Mouse (Mus musculus) liver, embryonic 13.5 days (tissue): ENCODE results near the gene Ngf. TPM values are rescaled to one million over a fixed set of nuclear protein-coding genes. Genes with fewer than 3 reads are reported as not detected.

Source experiments
- ATAC-seq: fragments of 200-750 bp; cut with Nextera tagmentation; 2 replicates; pipeline ENCODE4 v1.8.0; 2017; ENCODE audit warnings: low read depth, mild to moderate bottlenecking, moderate number of reproducible peaks, moderate library complexity
- DNase-seq: peaks from one replicate; pipeline ENCODE4 v3.0.0; 2022
- H3K27ac ChIP-seq: fragments of 300-500 bp; sonication (generic); 2 replicates; pipeline ENCODE4 v1.5.1; 2015; ENCODE audit warnings: moderate library complexity, mild to moderate bottlenecking, inconsistent platforms
- H3K27me3 ChIP-seq: fragments of 300-500 bp; sonication (generic); 2 replicates; pipeline ENCODE4 v1.6.1; 2015; ENCODE audit warnings: mild to moderate bottlenecking, inconsistent platforms
- H3K36me3 ChIP-seq: fragments of 300-500 bp; sonication (generic); 2 replicates; pipeline ENCODE4 v1.6.1; 2015; ENCODE audit warnings: mild to moderate bottlenecking, inconsistent platforms
- H3K4me1 ChIP-seq: fragments of 300-500 bp; sonication (generic); replicated peaks from 2 replicates; pipeline ENCODE4 v1.6.1; 2015; ENCODE audit warnings: inconsistent platforms
- H3K4me2 ChIP-seq: fragments of 300-500 bp; sonication (generic); 2 replicates; pipeline ENCODE4 v1.6.1; 2015; ENCODE audit warnings: inconsistent platforms, mild to moderate bottlenecking, moderate library complexity
- H3K4me3 ChIP-seq: fragments of 300-500 bp; sonication (generic); replicated peaks from 2 replicates; pipeline ENCODE4 v1.5.1; 2015; ENCODE audit warnings: mild to moderate bottlenecking, inconsistent platforms
- H3K9ac ChIP-seq: fragments of 300-500 bp; sonication (generic); 2 replicates; pipeline ENCODE4 v1.6.1; 2015; ENCODE audit warnings: mild to moderate bottlenecking, inconsistent platforms
- H3K9me3 ChIP-seq: fragments of 300-500 bp; sonication (generic); replicated peaks from 2 replicates; pipeline ENCODE4 v1.6.1; 2016; ENCODE audit warnings: inconsistent platforms
- WGBS: fragments of 180-500 bp; shearing (Covaris S2); methylation state at CpG from one replicate; pipeline ENCODE4 v1.1.7; 2015; ENCODE audit not compliant: insufficient replicate concordance; 5-methylcytosine and 5-hydroxymethylcytosine counted together
- polyA plus RNA-seq: library from polyadenylated mRNA; unstranded; fragments of >200 nt; fragmentation: Nextera tagmentation; extraction: Ambion mirVana; gene quantifications from 2 replicates; pipeline ENCODE4 v1.2.1, GENCODE M21; 2015

Ngf gene
- polyA plus RNA-seq, 1 experiment from 2014 or later = 0.17 TPM

DNA sequence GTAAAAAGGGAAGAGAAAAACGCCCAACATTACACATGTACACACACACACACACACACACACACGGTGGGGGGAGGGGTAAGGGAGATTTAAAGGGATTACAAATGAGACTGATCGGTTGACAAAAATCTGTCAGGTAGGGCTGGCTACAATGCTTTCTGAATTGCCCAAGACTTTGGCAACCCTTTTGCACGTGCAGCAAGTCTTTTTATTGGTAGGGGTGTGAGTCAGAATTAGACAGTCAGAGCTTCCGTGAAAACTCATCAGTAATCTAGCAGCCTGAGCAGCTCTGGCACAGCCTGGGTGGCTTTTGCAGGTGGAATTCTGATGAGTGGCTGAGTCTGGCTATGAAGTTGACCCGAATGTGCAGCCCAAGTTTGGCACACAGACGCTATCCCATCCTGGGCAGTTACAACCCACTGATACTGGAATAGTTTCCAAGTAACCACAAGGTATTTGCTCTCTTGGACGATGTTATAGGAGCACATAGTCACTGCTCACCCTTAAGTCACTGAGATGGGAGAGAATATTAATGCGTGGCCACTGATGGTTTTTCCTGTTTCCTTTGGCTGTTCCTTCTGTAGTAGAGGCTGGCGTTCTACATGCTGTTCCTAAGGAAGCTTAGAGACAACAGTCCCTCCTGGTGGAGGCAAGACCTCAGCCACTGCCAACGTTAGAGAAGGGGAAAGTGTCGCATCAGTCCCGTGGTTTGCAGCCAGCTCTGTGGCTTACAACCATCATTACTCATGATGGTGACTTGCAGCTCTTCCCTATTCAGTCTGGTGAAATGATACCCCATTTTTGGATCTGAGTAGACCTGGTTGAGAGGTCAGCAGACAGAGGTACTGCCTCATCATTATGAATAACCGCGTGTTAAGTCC, 4.8 kb downstream of the Ngf start:
- Histone ChIP-seq H3K9ac (no peak overlapping the region), H3K27ac (no peak overlapping the region), H3K27me3 (peaks cover 26% of the 10 kb centered on the region), H3K4me1 (no peaks in the 10 kb centered on the region), H3K4me3 (no peak overlapping the region), H3K9me3 (no peaks in the 10 kb centered on the region), H3K36me3 (no peaks in the 10 kb centered on the region), H3K4me2 (no peak overlapping the region)
- DNase-seq (no peak), ATAC-seq (no peak)
- WGBS = 50% methylated on average over 15 of the region's 15 CpGs

DNA sequence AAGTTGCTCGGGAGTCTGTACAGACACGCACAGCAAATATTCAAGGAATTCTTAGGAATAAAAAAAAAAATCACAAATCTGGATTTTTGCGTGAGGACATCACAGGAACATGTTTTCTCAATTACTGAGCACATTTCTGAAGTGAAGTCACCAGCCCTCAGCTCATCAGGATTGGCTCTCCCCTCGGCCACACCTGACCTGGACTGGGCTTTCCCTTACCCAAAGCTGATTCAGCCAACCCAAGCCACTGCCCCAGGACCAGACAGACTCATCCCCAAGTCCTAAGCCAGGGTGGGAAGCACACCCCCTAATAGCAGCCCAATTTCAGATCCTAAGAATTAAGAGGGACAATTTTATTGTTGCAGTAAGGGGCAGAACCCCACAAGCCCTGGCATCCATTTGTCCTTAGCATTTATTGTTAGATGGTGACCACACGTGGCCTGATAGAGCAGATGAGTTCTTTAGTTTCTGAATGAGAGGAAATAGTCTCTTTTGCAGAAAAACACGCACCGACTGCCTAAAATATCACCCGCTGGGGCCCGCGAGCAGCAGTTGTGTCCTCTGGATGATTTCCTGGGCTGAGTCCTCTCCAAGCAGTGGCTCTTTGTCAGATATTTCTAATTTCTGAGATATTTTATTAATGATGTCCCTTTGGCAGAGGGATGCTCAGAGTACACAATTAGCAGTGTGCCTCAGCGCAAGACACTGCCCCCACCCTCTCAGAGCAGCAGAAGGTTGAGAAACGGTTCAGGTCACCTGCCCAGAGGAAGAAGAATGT, 8.4 kb downstream of the Ngf start:
- no peak overlapping the region for H3K9ac ChIP-seq
- no peaks in the 10 kb centered on the region for H3K27me3 ChIP-seq
- no peak overlapping the region for H3K4me3 ChIP-seq
- H3K4me1 ChIP-seq = no peaks in the 10 kb centered on the region
- no peak for DNase-seq
- WGBS = 62% methylated on average over 12 of the region's 12 CpGs
- no peak for ATAC-seq
- H3K4me2 ChIP-seq = no peak overlapping the region
- H3K9me3 ChIP-seq = no peaks in the 10 kb centered on the region
- H3K27ac ChIP-seq = no peak overlapping the region
- no peaks in the 10 kb centered on the region for H3K36me3 ChIP-seq

DNA sequence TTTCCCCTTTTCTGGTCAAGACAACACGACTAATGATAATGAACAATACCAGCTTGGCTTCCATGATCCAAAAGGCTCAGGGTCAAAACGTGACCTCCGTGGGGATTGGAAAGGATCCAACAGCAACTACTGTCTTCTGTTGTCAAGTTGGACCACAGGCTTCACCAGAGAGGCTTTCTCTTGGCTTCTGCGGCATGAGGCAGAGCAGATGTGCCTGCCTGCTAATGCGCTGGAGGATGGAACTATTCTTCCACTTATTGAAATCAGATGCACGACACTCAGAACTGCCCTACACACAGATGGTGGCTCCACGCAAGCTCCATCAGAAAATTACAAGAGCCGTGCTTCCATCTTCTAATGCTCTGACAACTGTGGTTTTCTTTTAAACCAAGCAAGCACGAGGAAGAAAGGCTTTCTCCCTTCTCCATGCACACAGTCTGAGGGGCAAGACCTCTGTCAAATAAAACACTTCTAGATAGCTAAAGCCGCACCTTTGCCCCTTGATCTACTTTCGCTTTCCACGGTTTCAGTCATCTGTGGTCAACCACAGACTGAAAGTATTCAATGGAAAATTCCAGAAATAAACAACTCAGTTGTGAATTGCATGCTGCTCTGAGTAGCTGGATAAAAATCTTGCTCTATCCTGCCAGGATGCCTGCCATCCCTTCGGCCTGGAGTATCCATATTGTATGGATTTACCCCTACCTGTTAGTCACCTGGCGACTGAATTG, 20.8 kb downstream of the Ngf start:
- Histone ChIP-seq H3K9me3 (no peaks in the 10 kb centered on the region), H3K36me3 (no peaks in the 10 kb centered on the region), H3K4me2 (no peak overlapping the region), H3K4me3 (no peak overlapping the region), H3K27ac (no peak overlapping the region), H3K27me3 (no peaks in the 10 kb centered on the region), H3K4me1 (no peaks in the 10 kb centered on the region), H3K9ac (no peak overlapping the region)
- WGBS = 58% methylated on average over 14 of the region's 14 CpGs
- ATAC-seq (no peak), DNase-seq (no peak)

DNA sequence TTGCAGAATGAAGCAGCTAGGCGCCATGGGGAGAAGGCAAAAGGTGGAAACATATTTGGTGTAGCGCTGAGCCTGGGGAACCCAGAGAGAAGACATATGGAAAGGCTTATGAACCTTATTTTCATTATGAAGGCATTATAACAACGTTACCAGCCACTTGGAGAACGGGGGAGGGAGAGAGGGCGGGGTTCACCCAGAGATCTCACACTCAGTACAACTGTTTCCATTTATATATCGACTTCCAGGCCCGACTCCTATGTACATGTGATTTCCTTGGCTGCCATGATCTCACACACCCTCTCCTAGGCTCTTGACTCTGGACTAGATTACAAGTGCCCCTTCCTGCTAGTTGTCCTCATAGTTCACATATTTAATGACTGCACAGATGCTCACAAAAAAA, 28.4 kb downstream of the Ngf start:
- no peaks in the 10 kb centered on the region for H3K36me3 ChIP-seq
- no peaks in the 10 kb centered on the region for H3K27me3 ChIP-seq
- no peak overlapping the region for H3K4me2 ChIP-seq
- no peaks in the 10 kb centered on the region for H3K4me1 ChIP-seq
- 66% methylated on average over 7 of the region's 7 CpGs for WGBS
- no peak overlapping the region for H3K9ac ChIP-seq
- DNase-seq = no peak
- no peak overlapping the region for H3K27ac ChIP-seq
- H3K4me3 ChIP-seq = no peak overlapping the region
- no peaks in the 10 kb centered on the region for H3K9me3 ChIP-seq
- ATAC-seq = no peak

DNA sequence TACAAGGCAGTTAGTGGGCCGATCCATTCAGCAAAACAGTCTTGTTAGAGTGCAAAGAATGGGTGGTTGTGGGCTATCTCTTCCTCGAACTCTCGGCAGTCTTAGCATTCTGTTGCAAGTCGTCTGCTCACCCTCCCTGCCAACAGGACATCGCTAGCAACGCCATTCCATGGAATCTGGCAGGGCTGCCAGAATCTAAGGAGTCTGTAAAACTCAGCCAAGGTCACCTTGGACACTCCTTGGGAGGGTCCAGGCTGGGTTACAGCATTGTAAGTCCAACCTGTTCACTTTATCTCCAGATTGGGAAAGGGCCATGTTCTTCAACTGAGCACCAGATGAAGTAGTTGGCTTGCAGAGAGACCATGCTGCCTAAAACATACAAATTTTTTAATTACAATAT, 29.2 kb downstream of the Ngf start:
- Histone ChIP-seq H3K36me3 (no peaks in the 10 kb centered on the region), H3K27me3 (no peaks in the 10 kb centered on the region), H3K27ac (no peak overlapping the region), H3K9ac (no peak overlapping the region), H3K4me2 (no peak overlapping the region), H3K4me3 (no peak overlapping the region), H3K4me1 (no peaks in the 10 kb centered on the region), H3K9me3 (no peaks in the 10 kb centered on the region)
- DNase-seq (no peak), ATAC-seq (no peak)
- whole genome bisulfite sequencing = 59% methylated on average over 6 of the region's 6 CpGs

DNA sequence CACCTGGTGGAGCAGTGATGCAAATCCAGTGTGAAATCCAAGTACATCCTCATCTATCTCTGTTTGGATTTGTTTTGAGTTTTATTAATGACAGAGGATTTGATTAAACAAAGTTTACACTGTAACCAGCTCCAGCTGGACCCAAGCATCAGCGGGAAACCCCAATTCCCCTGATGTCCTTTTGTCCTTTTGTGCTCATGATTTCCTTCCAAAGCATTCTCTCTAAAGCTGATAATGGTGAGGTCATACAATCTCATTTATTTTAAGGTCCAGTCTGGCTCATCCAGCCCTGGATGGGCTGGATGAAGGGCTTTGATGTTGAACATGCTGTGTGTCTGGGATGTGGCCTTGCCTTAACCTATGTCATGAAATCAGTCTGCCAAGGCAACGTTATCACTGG, 30.3 kb downstream of the Ngf start:
- no peaks in the 10 kb centered on the region for H3K4me1 ChIP-seq
- WGBS = 58% methylated on average over 2 of the region's 2 CpGs
- H3K27ac ChIP-seq = no peak overlapping the region
- DNase-seq (no peak), ATAC-seq (no peak)
- no peaks in the 10 kb centered on the region for H3K27me3 ChIP-seq
- no peaks in the 10 kb centered on the region for H3K9me3 ChIP-seq
- no peak overlapping the region for H3K9ac ChIP-seq
- H3K36me3 ChIP-seq = no peaks in the 10 kb centered on the region
- H3K4me2 ChIP-seq = no peak overlapping the region
- H3K4me3 ChIP-seq = no peak overlapping the region

DNA sequence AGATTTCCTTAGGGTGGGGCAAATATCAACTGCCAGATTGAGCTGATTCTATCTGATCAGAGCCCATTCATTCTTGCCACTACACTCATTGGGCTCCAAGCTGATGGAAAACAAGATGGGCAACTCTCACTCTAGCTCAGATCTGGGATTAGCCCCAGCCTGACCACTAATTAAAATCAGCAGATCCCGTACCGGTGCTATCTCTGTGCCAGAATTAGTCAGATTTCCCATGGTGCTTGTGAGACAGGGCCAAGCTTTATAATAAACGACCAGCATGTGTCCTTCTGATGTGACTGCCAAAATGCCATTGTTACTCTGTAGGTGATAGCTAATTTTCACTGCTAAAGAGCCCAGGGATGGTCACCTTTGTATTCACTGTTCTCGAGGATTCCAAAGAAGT, 31.5 kb downstream of the Ngf start:
- no peaks in the 10 kb centered on the region for H3K9me3 ChIP-seq
- 57% methylated on average over 4 of the region's 4 CpGs for WGBS
- H3K4me2 ChIP-seq = no peak overlapping the region
- H3K36me3 ChIP-seq = no peaks in the 10 kb centered on the region
- H3K4me1 ChIP-seq = no peaks in the 10 kb centered on the region
- no peak overlapping the region for H3K9ac ChIP-seq
- no peak overlapping the region for H3K27ac ChIP-seq
- ATAC-seq (no peak), DNase-seq (no peak)
- no peak overlapping the region for H3K4me3 ChIP-seq
- no peaks in the 10 kb centered on the region for H3K27me3 ChIP-seq

DNA sequence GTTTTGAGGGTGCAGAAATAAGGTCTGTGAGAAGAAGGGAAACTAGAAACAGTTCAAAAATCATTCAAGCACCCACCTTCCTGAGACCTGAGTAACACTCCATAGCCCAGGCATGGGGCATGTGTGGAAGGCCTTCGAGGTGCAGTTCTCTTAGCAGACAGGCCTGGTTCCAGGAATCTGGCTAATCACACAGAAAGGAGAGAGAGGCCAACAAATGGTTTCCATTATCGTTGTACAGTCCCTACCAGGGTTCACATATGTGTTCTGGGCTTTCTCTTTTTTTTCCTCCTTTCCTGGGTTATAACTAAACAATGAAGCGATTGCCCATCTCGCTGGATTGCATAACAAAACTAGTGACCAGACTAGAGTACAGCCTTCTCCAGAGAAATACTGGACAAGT, 35.4 kb downstream of the Ngf start:
- no peaks in the 10 kb centered on the region for H3K9me3 ChIP-seq
- H3K27ac ChIP-seq = no peak overlapping the region
- ATAC-seq = no peak
- WGBS = 71% methylated on average over 4 of the region's 4 CpGs
- no peaks in the 10 kb centered on the region for H3K4me1 ChIP-seq
- H3K4me3 ChIP-seq = no peak overlapping the region
- no peaks in the 10 kb centered on the region for H3K27me3 ChIP-seq
- no peak for DNase-seq
- no peak overlapping the region for H3K4me2 ChIP-seq
- no peak overlapping the region for H3K9ac ChIP-seq
- no peaks in the 10 kb centered on the region for H3K36me3 ChIP-seq

DNA sequence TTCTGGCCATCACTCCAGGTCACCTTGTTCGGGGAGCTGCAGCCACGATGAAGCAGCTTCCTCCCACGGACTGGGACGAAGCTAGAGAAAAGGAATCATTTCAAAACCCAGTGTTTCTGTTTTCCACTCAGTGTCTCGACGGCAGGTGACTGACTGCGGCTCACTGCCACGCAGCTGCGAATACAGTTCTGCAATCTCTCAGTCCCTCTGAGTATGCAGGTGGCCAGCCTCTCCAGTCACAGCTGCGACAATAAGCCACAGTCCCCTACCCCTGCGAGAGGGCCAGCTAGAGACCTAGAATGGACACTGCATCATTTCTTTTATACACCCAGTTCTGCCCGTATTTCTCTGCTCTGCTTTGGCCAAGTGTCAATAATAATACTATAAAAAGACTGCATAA, 36.3 kb downstream of the Ngf start:
- WGBS = 62% methylated on average over 12 of the region's 12 CpGs
- H3K27ac ChIP-seq = no peak overlapping the region
- no peak overlapping the region for H3K9ac ChIP-seq
- H3K36me3 ChIP-seq = no peaks in the 10 kb centered on the region
- H3K27me3 ChIP-seq = no peaks in the 10 kb centered on the region
- ATAC-seq (no peak), DNase-seq (no peak)
- H3K4me1 ChIP-seq = no peaks in the 10 kb centered on the region
- H3K4me3 ChIP-seq = no peak overlapping the region
- no peaks in the 10 kb centered on the region for H3K9me3 ChIP-seq
- H3K4me2 ChIP-seq = no peak overlapping the region

DNA sequence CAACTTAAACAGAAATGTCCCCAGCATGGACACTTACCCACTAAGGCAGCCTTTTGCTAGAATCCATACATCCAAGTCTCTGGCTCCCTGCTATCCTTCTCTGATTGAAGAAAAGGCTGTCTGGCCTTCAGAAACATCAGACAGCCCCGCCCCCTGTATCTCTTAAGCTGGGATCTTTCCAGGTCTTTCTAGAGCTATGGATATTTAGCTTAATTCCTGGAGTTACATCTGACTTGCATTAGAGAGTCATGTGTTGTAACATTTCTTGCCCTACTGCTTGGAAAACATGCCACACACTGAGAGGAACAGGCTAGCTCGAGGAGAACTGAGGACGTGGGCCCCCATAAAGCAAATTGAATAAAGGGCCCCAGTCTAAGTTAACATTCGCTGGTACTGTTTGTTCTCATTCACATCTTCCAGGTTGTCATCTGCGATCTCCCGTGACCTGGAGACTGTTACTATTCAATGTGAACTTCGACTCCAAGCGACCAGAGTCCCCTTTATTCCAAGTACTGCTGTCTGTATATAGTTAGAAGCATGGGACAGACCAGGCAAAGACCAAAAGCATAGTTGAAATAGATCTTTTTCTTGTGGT, 38.0 kb downstream of the Ngf start:
- no peaks in the 10 kb centered on the region for H3K4me1 ChIP-seq
- ATAC-seq (no peak), DNase-seq (no peak)
- no peaks in the 10 kb centered on the region for H3K27me3 ChIP-seq
- no peak overlapping the region for H3K9ac ChIP-seq
- no peak overlapping the region for H3K27ac ChIP-seq
- no peaks in the 10 kb centered on the region for H3K36me3 ChIP-seq
- no peak overlapping the region for H3K4me3 ChIP-seq
- WGBS = 66% methylated on average over 8 of the region's 8 CpGs
- no peak overlapping the region for H3K4me2 ChIP-seq
- H3K9me3 ChIP-seq = no peaks in the 10 kb centered on the region

DNA sequence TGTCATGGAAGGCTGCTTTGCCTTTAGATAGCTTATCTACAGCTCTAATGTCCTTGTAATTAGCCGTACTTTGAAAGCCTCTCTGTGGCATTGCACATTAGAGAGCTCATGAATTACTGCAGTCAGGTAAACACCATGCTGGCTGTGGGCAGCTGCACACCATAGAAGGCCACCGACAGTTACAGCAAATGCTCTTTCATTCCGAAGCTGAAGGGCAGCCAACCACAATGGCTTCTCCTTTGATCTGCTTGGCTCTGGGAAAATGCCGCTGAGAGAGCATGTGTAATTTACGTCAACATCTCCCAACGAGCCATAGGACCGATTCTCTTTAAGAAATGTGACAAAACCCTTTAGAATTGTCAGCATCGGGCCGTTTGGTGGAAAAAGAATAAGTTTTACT, 38.7 kb downstream of the Ngf start:
- H3K36me3 ChIP-seq = no peaks in the 10 kb centered on the region
- no peak overlapping the region for H3K9ac ChIP-seq
- no peak overlapping the region for H3K4me3 ChIP-seq
- no peaks in the 10 kb centered on the region for H3K4me1 ChIP-seq
- ATAC-seq (no peak), DNase-seq (no peak)
- H3K4me2 ChIP-seq = no peak overlapping the region
- H3K9me3 ChIP-seq = no peaks in the 10 kb centered on the region
- no peaks in the 10 kb centered on the region for H3K27me3 ChIP-seq
- 65% methylated on average over 9 of the region's 9 CpGs for WGBS
- no peak overlapping the region for H3K27ac ChIP-seq
